In genomic region chr17:26868756-26869155, GRCm38 (mm10) we compare ENCODE assay signal across 21 mouse cellular contexts. TPM values are rescaled to one million over a fixed set of nuclear protein-coding genes. Genes with fewer than 3 reads are reported as not detected.
DNase-seq lines count a peak whose midpoint lies in the region; ATAC-seq lines count a peak whose summit lies in the region.
"Had no signal": no experiment of that assay in that cellular context is flagged by ENCODE, and none has a peak within 500 bp of the region (broad histone marks: within the 10 kb centered on the region; RNA-seq: fewer than 3 reads in every experiment).

No protein-coding gene starts in this region.

- no peaks in the 10 kb centered on the region for H3K36me3 ChIP-seq in heart, embryonic 12.5 days
- no peaks in the 10 kb centered on the region for H3K36me3 ChIP-seq in hindbrain, embryonic 10.5 days
- H3K36me3 ChIP-seq: embryonic facial prominence, embryonic 12.5 days; forebrain, embryonic 12.5 days; hindbrain, embryonic 12.5 days; limb, embryonic 12.5 days had no signal

- peak; percentile 72 for ATAC-seq in heart, embryonic 12.5 days (ENCODE audit: insufficient number of reproducible peaks, low FRiP score)

- peak overlapping the region; percentile 91 for H3K27ac ChIP-seq in heart, embryonic 12.5 days (ENCODE audit: poor library complexity, severe bottlenecking)
- H3K27ac ChIP-seq in hindbrain, embryonic 10.5 days = no peak overlapping the region
- H3K27ac ChIP-seq: embryonic facial prominence, embryonic 12.5 days; forebrain, embryonic 12.5 days; hindbrain, embryonic 12.5 days; limb, embryonic 12.5 days had no signal

- H3K4me2 ChIP-seq in heart, embryonic 12.5 days = peak overlapping the region; percentile 48
- H3K4me2 ChIP-seq: embryonic facial prominence, embryonic 12.5 days; forebrain, embryonic 12.5 days; hindbrain, embryonic 12.5 days; limb, embryonic 12.5 days; lung, embryonic 14.5 days; midbrain, embryonic 11.5 days had no signal

- H3K9me3 ChIP-seq in heart, embryonic 12.5 days (replicated peaks) = no peaks in the 10 kb centered on the region
- no peaks in the 10 kb centered on the region for H3K9me3 ChIP-seq in hindbrain, embryonic 10.5 days
- H3K9me3 ChIP-seq: embryonic facial prominence, embryonic 12.5 days; forebrain, embryonic 12.5 days; hindbrain, embryonic 12.5 days; limb, embryonic 12.5 days had no signal

- H3K27me3 ChIP-seq in heart, embryonic 12.5 days (replicated peaks) = no peaks in the 10 kb centered on the region
- H3K27me3 ChIP-seq in hindbrain, embryonic 10.5 days (ENCODE audit: insufficient read depth, poor library complexity, severe bottlenecking) = no peaks in the 10 kb centered on the region

- 15% methylated on average over 5 of the region's 5 CpGs for WGBS in heart, embryonic 12.5 days
- WGBS in hindbrain, embryonic 10.5 days = 27% methylated on average over 5 of the region's 5 CpGs

- H3K9ac ChIP-seq in heart, embryonic 12.5 days = peak overlapping the region; percentile 31; the same call in 1 of the 2 replicates
- H3K9ac ChIP-seq: embryonic facial prominence, embryonic 12.5 days; forebrain, embryonic 12.5 days; hindbrain, embryonic 12.5 days; limb, embryonic 12.5 days; lung, embryonic 14.5 days had no signal

- H3K4me1 ChIP-seq in heart, embryonic 12.5 days (replicated peaks) = peaks cover 57% of the 10 kb centered on the region
- peaks cover 3% of the 10 kb centered on the region; the same call in 1 of the 2 replicates for H3K4me1 ChIP-seq in hindbrain, embryonic 10.5 days (replicated peaks)
- H3K4me1 ChIP-seq: embryonic facial prominence, embryonic 12.5 days; forebrain, embryonic 12.5 days; hindbrain, embryonic 12.5 days; limb, embryonic 12.5 days had no signal

- no peak overlapping the region for H3K4me3 ChIP-seq in heart, embryonic 12.5 days
- no peak overlapping the region for H3K4me3 ChIP-seq in hindbrain, embryonic 10.5 days
- H3K4me3 ChIP-seq: embryonic facial prominence, embryonic 12.5 days; forebrain, embryonic 12.5 days; hindbrain, embryonic 12.5 days; limb, embryonic 12.5 days had no signal

- peak; percentile 45 for DNase-seq in adrenal gland, postnatal 10 days
- DNase-seq in adrenal gland, adult 8-10 months = no peak
- peak; percentile 16 for DNase-seq in fat pad, adult 2 months (ENCODE audit: extremely low read depth, low read depth, low spot score)
- DNase-seq in heart, postnatal 4 days = peak; percentile 63
- no peak for DNase-seq in hindbrain, embryonic 10.5 days (ENCODE audit: low spot score)
- no peak for DNase-seq in urinary bladder, adult 2 months (ENCODE audit: low spot score)
- no peak for DNase-seq in thymus, postnatal 36 days
- DNase-seq: adrenal gland, postnatal 25 days; cerebellum, postnatal 25 days; kidney, adult 11 months; kidney, postnatal 36 days; layer of hippocampus, postnatal 36 days; lung, embryonic 14.5 days; right cerebral cortex, adult 18-20 months had no signal

RNA-seq across cellular contexts. Expression of gene Nkx2-5, which starts 23.9 kb away (rescaled TPM):
- total RNA-seq in adrenal gland, postnatal 10 days (2021) = not detected
- not detected for total RNA-seq in adrenal gland, adult 8-10 months (2022)
- polyA plus RNA-seq in heart, embryonic 12.5 days (2016; fragmentation: Nextera tagmentation; extraction: Ambion mirVana) = 200 and 212 TPM in 2 replicates
- total RNA-seq in heart, postnatal 4 days (2021) = 100 to 1,000 TPM; 123 to 128 TPM
- 0.21 TPM in 1 of 2 replicates, not detected in the other for polyA plus RNA-seq in hindbrain, embryonic 10.5 days (2016; fragmentation: Nextera tagmentation; extraction: Ambion mirVana)
- polyA plus RNA-seq in urinary bladder, adult 2 months (2012; rRNA removed) = not detected in 2 replicates
- total RNA-seq: adrenal gland, postnatal 25 days; layer of hippocampus, postnatal 36 days; neutrophil, adult 5-6 weeks had no signal
- polyA plus RNA-seq: forebrain, embryonic 12.5 days; hindbrain, embryonic 12.5 days; limb, embryonic 12.5 days; midbrain, embryonic 11.5 days had no signal

RNA-seq across cellular contexts. Expression of gene Kifc5b, which starts 48.1 kb away (rescaled TPM):
- 1 to 10 TPM; 4.5 to 6.2 TPM for total RNA-seq in adrenal gland, postnatal 10 days (2021)
- 1 to 10 TPM; 1.0 to 3.2 (median 1.6) TPM for total RNA-seq in adrenal gland, adult 8-10 months (2022)
- polyA plus RNA-seq in heart, embryonic 12.5 days (2016; fragmentation: Nextera tagmentation; extraction: Ambion mirVana) = 5.2 and 5.7 TPM in 2 replicates
- total RNA-seq in heart, postnatal 4 days (2021) = 10 to 100 TPM; 15.0 to 15.2 TPM
- polyA plus RNA-seq in hindbrain, embryonic 10.5 days (2016; fragmentation: Nextera tagmentation; extraction: Ambion mirVana) = 9.2 and 12.0 TPM in 2 replicates
- 1.7 and 1.8 TPM in 2 replicates for polyA plus RNA-seq in urinary bladder, adult 2 months (2012; rRNA removed)

Comparison
In these comparisons a context has a peak if more than half of its experiments do, and no peak if none do; other contexts are left out.
1. DNase-seq: peak in adrenal gland, postnatal 10 days (single experiment), fat pad, adult 2 months (single experiment) and heart, postnatal 4 days (single experiment); none in adrenal gland, adult 8-10 months (single experiment), hindbrain, embryonic 10.5 days (single experiment), urinary bladder, adult 2 months (single experiment) and thymus, postnatal 36 days (0 of 2).
2. RNA of gene Nkx2-5, which starts 23.9 kb away (total RNA-seq): 123 to 128 TPM in heart, postnatal 4 days; not detected in adrenal gland, postnatal 10 days and not detected in adrenal gland, adult 8-10 months; every median in the first group is over 100 times any median in the second.